Mouse (Mus musculus) liver, postnatal 0 days (tissue): ENCODE measurements at regions not wholly inside any gene's neighbourhood (a gene's known extent, or its start where the extent isn't known, plus 50 kb on each side); places are given as distances from the start of the nearest gene placed in this dataset.

Experiments
- CTCF ChIP-seq: sonication (generic); IDR thresholded peaks from 2 replicates; pipeline ENCODE4 v1.5.1; 2016; ENCODE audit warnings: antibody characterized with exemption, low read depth
- EP300 ChIP-seq: IDR thresholded peaks from 2 replicates; pipeline ENCODE4 v1.6.1; 2016; ENCODE audit warnings: antibody characterized with exemption, low read depth, mild to moderate bottlenecking

GRCm38 (mm10) chr7:37267404-37267803 lies 506.0 kb downstream of the Zfp536 start:
- TF ChIP-seq CTCF (peak; percentile 50), EP300 (no peak)
